ENCODE assay signal across 7 mouse cellular contexts in genomic region chr13:108159241-108159575, GRCm38 (mm10). TPM values are rescaled to one million over a fixed set of nuclear protein-coding genes. Genes with fewer than 3 reads are reported as not detected.
DNase-seq lines count a peak whose midpoint lies in the region; ATAC-seq lines count a peak whose summit lies in the region.

No protein-coding gene starts in this region.

- H3K4me3 ChIP-seq in lung, embryonic 16.5 days (ENCODE audit: low read length) = peak overlapping the region; percentile 94
- H3K4me3 ChIP-seq in embryonic facial prominence, embryonic 15.5 days (replicated peaks) = peak overlapping the region; percentile 65
- H3K4me3 ChIP-seq in limb, embryonic 12.5 days (replicated peaks) = peak overlapping the region; percentile 79
- peak overlapping the region; percentile 79 for H3K4me3 ChIP-seq in stomach, embryonic 14.5 days (ENCODE audit: low read depth, low read length)

- no peaks in the 10 kb centered on the region for H3K9me3 ChIP-seq in lung, embryonic 16.5 days (ENCODE audit: control insufficient read depth, low read length)
- H3K9me3 ChIP-seq in embryonic facial prominence, embryonic 15.5 days (replicated peaks) = no peaks in the 10 kb centered on the region
- H3K9me3 ChIP-seq in limb, embryonic 12.5 days = no peaks in the 10 kb centered on the region
- H3K9me3 ChIP-seq in stomach, embryonic 14.5 days (ENCODE audit: control insufficient read depth, low read depth, low read length) = no peaks in the 10 kb centered on the region

- DNase-seq in lung, adult 18-20 months = no peak
- no peak for DNase-seq in embryo, embryonic 10.5 days (ENCODE audit: low spot score)
- DNase-seq in right cerebral cortex, adult 18-20 months = no peak

- no peak for ATAC-seq in lung, embryonic 16.5 days (ENCODE audit: low read depth)
- no peak for ATAC-seq in embryonic facial prominence, embryonic 15.5 days (ENCODE audit: insufficient number of reproducible peaks, low FRiP score, low TSS enrichment, low read depth)
- no peak for ATAC-seq in limb, embryonic 12.5 days (ENCODE audit: insufficient number of reproducible peaks, insufficient read depth, low FRiP score, low TSS enrichment, low read depth)
- ATAC-seq in stomach, embryonic 14.5 days (ENCODE audit: insufficient number of reproducible peaks, insufficient read depth, low FRiP score, low read depth) = no peak

- peak overlapping the region; percentile 74 for H3K9ac ChIP-seq in lung, embryonic 16.5 days (ENCODE audit: low read length)
- H3K9ac ChIP-seq in embryonic facial prominence, embryonic 15.5 days = peak overlapping the region; percentile 42
- H3K9ac ChIP-seq in limb, embryonic 12.5 days (replicated peaks) = peak overlapping the region; percentile 56; the same call in 1 of the 2 replicates
- H3K9ac ChIP-seq in stomach, embryonic 14.5 days (replicated peaks; ENCODE audit: low read depth, low read length) = peak overlapping the region; percentile 54; the same call in 1 of the 2 replicates

- H3K27ac ChIP-seq in lung, embryonic 16.5 days (ENCODE audit: low read length) = no peak overlapping the region
- no peak overlapping the region for H3K27ac ChIP-seq in embryonic facial prominence, embryonic 15.5 days (replicated peaks)
- no peak overlapping the region for H3K27ac ChIP-seq in limb, embryonic 12.5 days
- no peak overlapping the region for H3K27ac ChIP-seq in stomach, embryonic 14.5 days (ENCODE audit: low read length)

- H3K36me3 ChIP-seq in lung, embryonic 16.5 days (ENCODE audit: control insufficient read depth, insufficient read depth, low read length) = no peaks in the 10 kb centered on the region; the same call in 1 of the 2 replicates
- peaks cover 11% of the 10 kb centered on the region for H3K36me3 ChIP-seq in embryonic facial prominence, embryonic 15.5 days
- H3K36me3 ChIP-seq in limb, embryonic 12.5 days = peaks cover 9% of the 10 kb centered on the region; the same call in 1 of the 2 replicates
- H3K36me3 ChIP-seq in stomach, embryonic 14.5 days (ENCODE audit: control insufficient read depth, insufficient read depth, low read length) = peaks cover 12% of the 10 kb centered on the region

- H3K4me1 ChIP-seq in lung, embryonic 16.5 days (replicated peaks; ENCODE audit: control insufficient read depth, insufficient read depth, low read length) = peaks cover 13% of the 10 kb centered on the region
- peaks cover 13% of the 10 kb centered on the region for H3K4me1 ChIP-seq in embryonic facial prominence, embryonic 15.5 days
- H3K4me1 ChIP-seq in limb, embryonic 12.5 days (replicated peaks) = peaks cover 14% of the 10 kb centered on the region
- H3K4me1 ChIP-seq in stomach, embryonic 14.5 days (ENCODE audit: control insufficient read depth, insufficient read depth, low read length) = peaks cover 8% of the 10 kb centered on the region

- 3% methylated on average over 8 of the region's 8 CpGs for WGBS in lung, embryonic 16.5 days
- 6% methylated on average over 8 of the region's 8 CpGs for WGBS in embryonic facial prominence, embryonic 15.5 days
- 8% methylated on average over 8 of the region's 8 CpGs for WGBS in limb, embryonic 12.5 days
- 7% methylated on average over 8 of the region's 8 CpGs for WGBS in stomach, embryonic 14.5 days

- H3K4me2 ChIP-seq in lung, embryonic 16.5 days (ENCODE audit: low read depth, low read length) = peak overlapping the region; percentile 93
- peak overlapping the region; percentile 83 for H3K4me2 ChIP-seq in embryonic facial prominence, embryonic 15.5 days (replicated peaks)
- peak overlapping the region; percentile 86 for H3K4me2 ChIP-seq in limb, embryonic 12.5 days
- peak overlapping the region; percentile 85 for H3K4me2 ChIP-seq in stomach, embryonic 14.5 days (replicated peaks; ENCODE audit: low read depth, low read length)

- H3K27me3 ChIP-seq in lung, embryonic 16.5 days (ENCODE audit: control insufficient read depth, insufficient read depth, low read depth, low read length) = no peaks in the 10 kb centered on the region
- no peaks in the 10 kb centered on the region for H3K27me3 ChIP-seq in embryonic facial prominence, embryonic 15.5 days
- H3K27me3 ChIP-seq in limb, embryonic 12.5 days = no peaks in the 10 kb centered on the region
- H3K27me3 ChIP-seq in stomach, embryonic 14.5 days (ENCODE audit: control insufficient read depth, insufficient read depth, low read length) = no peaks in the 10 kb centered on the region

RNA-seq across cellular contexts. Expression of gene Ercc8, which starts 0.7 kb away (rescaled TPM):
- 14.1 and 15.3 TPM in 2 replicates for polyA plus RNA-seq in lung, embryonic 16.5 days (2015; fragmentation: Nextera tagmentation; extraction: Ambion mirVana)
- polyA plus RNA-seq in embryonic facial prominence, embryonic 15.5 days (2015; fragmentation: Nextera tagmentation; extraction: Ambion mirVana) = 16.1 and 16.4 TPM in 2 replicates
- 22.5 and 22.8 TPM in 2 replicates for polyA plus RNA-seq in limb, embryonic 12.5 days (2016; fragmentation: Nextera tagmentation; extraction: Ambion mirVana)
- polyA plus RNA-seq in stomach, embryonic 14.5 days (2014; fragmentation: Nextera tagmentation; extraction: Ambion mirVana) = 18.2 and 19.4 TPM in 2 replicates

RNA-seq across cellular contexts. Expression of gene Ndufaf2, which starts 0.8 kb away (rescaled TPM):
- polyA plus RNA-seq in lung, embryonic 16.5 days (2015; fragmentation: Nextera tagmentation; extraction: Ambion mirVana) = 61.8 and 62.7 TPM in 2 replicates
- 59.2 and 64.5 TPM in 2 replicates for polyA plus RNA-seq in embryonic facial prominence, embryonic 15.5 days (2015; fragmentation: Nextera tagmentation; extraction: Ambion mirVana)
- polyA plus RNA-seq in limb, embryonic 12.5 days (2016; fragmentation: Nextera tagmentation; extraction: Ambion mirVana) = 94.2 and 98.5 TPM in 2 replicates
- 70.5 and 80.7 TPM in 2 replicates for polyA plus RNA-seq in stomach, embryonic 14.5 days (2014; fragmentation: Nextera tagmentation; extraction: Ambion mirVana)

RNA-seq across cellular contexts. Expression of gene Elovl7, which starts 55.0 kb away (rescaled TPM):
- polyA plus RNA-seq in lung, embryonic 16.5 days (2015; fragmentation: Nextera tagmentation; extraction: Ambion mirVana) = 12.3 and 12.5 TPM in 2 replicates
- polyA plus RNA-seq in embryonic facial prominence, embryonic 15.5 days (2015; fragmentation: Nextera tagmentation; extraction: Ambion mirVana) = 11.8 and 12.3 TPM in 2 replicates
- polyA plus RNA-seq in limb, embryonic 12.5 days (2016; fragmentation: Nextera tagmentation; extraction: Ambion mirVana) = 0.98 and 1.3 TPM in 2 replicates
- polyA plus RNA-seq in stomach, embryonic 14.5 days (2014; fragmentation: Nextera tagmentation; extraction: Ambion mirVana) = 24.6 and 26.5 TPM in 2 replicates
